Mouse (Mus musculus): ENCODE measurements around the gene Tsc22d4. TPM values are rescaled to one million over a fixed set of nuclear protein-coding genes. Genes with fewer than 3 reads are reported as not detected.

Gene Tsc22d4
- polyA plus RNA-seq, 2 experiments, result 23.0 to 49.7 TPM

- TF ChIP-seq CTCF (IDR thresholded peaks at IDR 0.05; ENCODE audit: low read depth), result no peak
- no peak for TF ChIP-seq EP300 (IDR thresholded peaks at IDR 0.05; ENCODE audit: low read depth)
- H3K36me3 ChIP-seq (replicated peaks; ENCODE audit: control insufficient read depth, insufficient read depth, low read depth), result no peaks in the 10 kb centered on the region
- H3K27me3 ChIP-seq (ENCODE audit: control insufficient read depth, insufficient read depth, low read length), result no peaks in the 10 kb centered on the region
- no peak overlapping the region for H3K4me3 ChIP-seq (ENCODE audit: insufficient read depth in 1 of 2, low read depth in 2 of 2, low read length in 2 of 2)
- H3K27ac ChIP-seq, result no peak overlapping the region
- H3K9me3 ChIP-seq (ENCODE audit: control insufficient read depth, low read length), result no peaks in the 10 kb centered on the region
- H3K9ac ChIP-seq (replicated peaks), result no peak overlapping the region
- no peak for DNase-seq (ENCODE audit: low read depth in 3 of 3, low spot score in 3 of 3)
- peaks cover 20 to 24% of the 10 kb centered on the region in 2 experiments for H3K4me1 ChIP-seq (replicated peaks; ENCODE audit: control insufficient read depth in 2 of 2, insufficient read depth in 2 of 2, low read length in 1 of 2)
- no peak overlapping the region for H3K4me2 ChIP-seq (ENCODE audit: low read depth)
- WGBS (ENCODE audit: insufficient replicate concordance), result 85% methylated on average over 6 of the region's 6 CpGs
- ATAC-seq (ENCODE audit: insufficient read depth), result no peak
Measured at GRCm38 (mm10) chr5:137742836-137743235, 2.7 kb upstream of the Tsc22d4 start.

DNA sequence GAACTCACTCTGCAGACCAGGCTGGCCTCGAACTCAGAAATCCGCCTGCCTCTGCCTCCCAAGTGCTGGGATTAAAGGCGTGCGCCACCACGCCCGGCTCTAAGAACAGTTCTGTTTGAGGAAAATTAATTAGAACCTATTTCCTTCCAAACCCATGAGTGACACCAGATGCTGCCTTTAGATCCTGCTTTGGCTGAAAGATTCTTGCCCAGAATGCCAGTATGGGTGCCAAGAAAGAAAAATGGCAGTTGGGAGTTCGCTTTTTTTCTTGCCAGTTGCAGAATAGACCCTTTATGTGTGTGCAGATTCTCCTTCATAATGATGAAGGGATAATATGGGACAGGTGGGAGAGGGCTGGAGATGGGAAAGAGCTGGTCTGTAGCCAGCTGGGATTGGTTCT, 1.3 kb upstream of the Tsc22d4 start:
- no peak overlapping the region for H3K27ac ChIP-seq
- ATAC-seq (ENCODE audit: insufficient read depth), result no peak
- no peaks in the 10 kb centered on the region for H3K27me3 ChIP-seq (ENCODE audit: control insufficient read depth, insufficient read depth, low read length)
- peaks cover 31 to 34% of the 10 kb centered on the region in 2 experiments for H3K4me1 ChIP-seq (replicated peaks; ENCODE audit: control insufficient read depth in 2 of 2, insufficient read depth in 2 of 2, low read length in 1 of 2)
- 86% methylated on average over 7 of the region's 7 CpGs for whole genome bisulfite sequencing (ENCODE audit: insufficient replicate concordance)
- no peak overlapping the region for H3K4me2 ChIP-seq (ENCODE audit: low read depth)
- no peaks in the 10 kb centered on the region for H3K36me3 ChIP-seq (replicated peaks; ENCODE audit: control insufficient read depth, insufficient read depth, low read depth)
- H3K9ac ChIP-seq (replicated peaks), result no peak overlapping the region
- no peaks in the 10 kb centered on the region for H3K9me3 ChIP-seq (ENCODE audit: control insufficient read depth, low read length)
- DNase-seq (ENCODE audit: low read depth in 3 of 3, low spot score in 3 of 3), result no peak
- TF ChIP-seq CTCF (IDR thresholded peaks at IDR 0.05; ENCODE audit: low read depth) (no peak), EP300 (IDR thresholded peaks at IDR 0.05; ENCODE audit: low read depth) (no peak)
- no peak overlapping the region for H3K4me3 ChIP-seq (ENCODE audit: insufficient read depth in 1 of 2, low read depth in 2 of 2, low read length in 2 of 2)

GRCm38 (mm10) chr5:137746282-137746850, 836 bp downstream of the Tsc22d4 start:
- peaks cover 12% of the 10 kb centered on the region for H3K36me3 ChIP-seq (replicated peaks; ENCODE audit: control insufficient read depth, insufficient read depth, low read depth)
- peak; percentile 68 for ATAC-seq (ENCODE audit: insufficient read depth)
- TF ChIP-seq CTCF (IDR thresholded peaks at IDR 0.05; ENCODE audit: low read depth) (no peak), EP300 (IDR thresholded peaks at IDR 0.05; ENCODE audit: low read depth) (no peak)
- peak overlapping the region; percentile 81 to 96 for H3K4me3 ChIP-seq (ENCODE audit: insufficient read depth in 1 of 2, low read depth in 2 of 2, low read length in 2 of 2)
- 0% methylated on average over 20 of the region's 20 CpGs for WGBS (ENCODE audit: insufficient replicate concordance)
- peak overlapping the region; percentile 100 for H3K4me2 ChIP-seq (ENCODE audit: low read depth)
- H3K27me3 ChIP-seq (ENCODE audit: control insufficient read depth, insufficient read depth, low read length), result no peaks in the 10 kb centered on the region
- peak in 1 of 3 experiments; percentile 60 for DNase-seq (ENCODE audit: low read depth in 3 of 3, low spot score in 3 of 3)
- peaks cover 30 to 33% of the 10 kb centered on the region in 2 experiments for H3K4me1 ChIP-seq (replicated peaks; ENCODE audit: control insufficient read depth in 2 of 2, insufficient read depth in 2 of 2, low read length in 1 of 2)
- H3K9ac ChIP-seq (replicated peaks), result peak overlapping the region; percentile 94
- H3K27ac ChIP-seq, result peak overlapping the region; percentile 98
- no peaks in the 10 kb centered on the region for H3K9me3 ChIP-seq (ENCODE audit: control insufficient read depth, low read length)

- Histone ChIP-seq H3K9me3 (ENCODE audit: control insufficient read depth, low read length) (no peaks in the 10 kb centered on the region), H3K4me1 (replicated peaks; ENCODE audit: control insufficient read depth in 2 of 2, insufficient read depth in 2 of 2, low read length in 1 of 2) (peaks cover 28 to 30% of the 10 kb centered on the region in 2 experiments), H3K4me2 (ENCODE audit: low read depth) (peak overlapping the region; percentile 100), H3K27me3 (ENCODE audit: control insufficient read depth, insufficient read depth, low read length) (no peaks in the 10 kb centered on the region), H3K36me3 (replicated peaks; ENCODE audit: control insufficient read depth, insufficient read depth, low read depth) (peaks cover 13% of the 10 kb centered on the region), H3K4me3 (ENCODE audit: insufficient read depth in 1 of 2, low read depth in 2 of 2, low read length in 2 of 2) (peak overlapping the region; percentile 81 to 96), H3K27ac (peak overlapping the region; percentile 98), H3K9ac (replicated peaks) (peak overlapping the region; percentile 94)
- ATAC-seq (ENCODE audit: insufficient read depth), result no peak
- under 1% methylated on average over 16 of the region's 16 CpGs for WGBS (ENCODE audit: insufficient replicate concordance)
- DNase-seq (ENCODE audit: low read depth in 3 of 3, low spot score in 3 of 3), result no peak
- no peak for TF ChIP-seq EP300 (IDR thresholded peaks at IDR 0.05; ENCODE audit: low read depth)
- TF ChIP-seq CTCF (IDR thresholded peaks at IDR 0.05; ENCODE audit: low read depth), result no peak
Measured at GRCm38 (mm10) chr5:137746851-137747325, 1.4 kb downstream of the Tsc22d4 start.

DNA sequence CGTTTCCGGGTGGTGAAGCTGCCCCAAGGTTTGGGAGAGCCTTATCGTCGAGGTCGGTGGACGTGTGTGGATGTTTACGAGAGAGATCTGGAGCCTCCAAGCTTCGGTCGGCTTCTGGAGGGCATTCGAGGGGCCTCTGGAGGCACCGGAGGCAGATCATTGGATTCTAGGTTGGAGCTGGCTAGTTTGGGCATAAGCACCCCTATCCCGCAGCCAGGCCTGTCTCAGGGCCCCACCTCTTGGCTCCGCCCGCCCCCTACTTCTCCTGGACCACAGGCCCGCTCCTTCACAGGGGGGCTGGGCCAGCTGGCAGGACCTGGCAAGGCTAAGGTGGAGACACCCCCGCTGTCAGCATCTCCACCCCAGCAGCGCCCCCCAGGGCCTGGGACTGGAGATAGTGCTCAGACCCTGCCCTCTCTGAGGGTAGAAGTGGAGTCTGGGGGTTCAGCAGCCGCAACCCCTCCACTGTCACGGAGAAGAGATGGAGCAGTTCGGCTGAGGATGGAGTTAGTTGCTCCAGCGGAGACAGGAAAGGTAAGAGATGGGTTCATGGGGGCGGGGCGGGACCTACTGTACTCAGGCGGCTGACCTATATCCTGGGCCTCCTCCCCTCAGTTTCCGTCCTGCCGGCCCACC, 1.9 kb downstream of the Tsc22d4 start:
- H3K27ac ChIP-seq, result peak overlapping the region; percentile 98
- peak overlapping the region; percentile 81 to 96 for H3K4me3 ChIP-seq (ENCODE audit: insufficient read depth in 1 of 2, low read depth in 2 of 2, low read length in 2 of 2)
- TF ChIP-seq EP300 (IDR thresholded peaks at IDR 0.05; ENCODE audit: low read depth) (no peak), CTCF (IDR thresholded peaks at IDR 0.05; ENCODE audit: low read depth) (peak; percentile 40)
- H3K4me2 ChIP-seq (ENCODE audit: low read depth), result peak overlapping the region; percentile 100
- H3K9ac ChIP-seq (replicated peaks), result peak overlapping the region; percentile 94
- peaks cover 13% of the 10 kb centered on the region for H3K36me3 ChIP-seq (replicated peaks; ENCODE audit: control insufficient read depth, insufficient read depth, low read depth)
- H3K9me3 ChIP-seq (ENCODE audit: control insufficient read depth, low read length), result no peaks in the 10 kb centered on the region
- 0% methylated on average over 26 of the region's 26 CpGs for WGBS (ENCODE audit: insufficient replicate concordance)
- peak; percentile 26; the same call in 1 of the 2 replicates for ATAC-seq (ENCODE audit: insufficient read depth)
- no peaks in the 10 kb centered on the region for H3K27me3 ChIP-seq (ENCODE audit: control insufficient read depth, insufficient read depth, low read length)
- no peak for DNase-seq (ENCODE audit: low read depth in 3 of 3, low spot score in 3 of 3)
- peaks cover 27 to 28% of the 10 kb centered on the region in 2 experiments for H3K4me1 ChIP-seq (replicated peaks; ENCODE audit: control insufficient read depth in 2 of 2, insufficient read depth in 2 of 2, low read length in 1 of 2)
